Mouse (Mus musculus) MEL (cell line): ENCODE data around the gene Cmklr1. TPM values are rescaled to one million over a fixed set of nuclear protein-coding genes. Genes with fewer than 3 reads are reported as not detected.

Source experiments
- DNase-seq: peaks from one replicate; pipeline ENCODE4 v3.0.0; 2011; ENCODE audit warnings: low read depth, low spot score
- H3K27ac ChIP-seq: 2 replicates; pipeline ENCODE4 v1.5.1; 2012; ENCODE audit warnings: low read depth, mild to moderate bottlenecking, control low read depth, low read length, moderate library complexity; ENCODE audit not compliant: control insufficient read depth
- H3K27me3 ChIP-seq, 2 experiments: fragments of 150-350 bp in 1 of 2; sonication (generic) in 1 of 2; 2 replicates each; pipeline ENCODE4 v1.6.1; 2012; ENCODE audit warnings: low read length in 2 of 2, mild to moderate bottlenecking in 2 of 2, improper control_type of control experiment in 1 of 2, moderate library complexity in 1 of 2; ENCODE audit not compliant: insufficient read depth in 2 of 2, control insufficient read depth in 1 of 2
- H3K36me3 ChIP-seq, 2 experiments: 2 replicates each; pipeline ENCODE4 v1.6.1; 2012 to 2014; ENCODE audit warnings: low read length in 2 of 2, improper control_type of control experiment in 1 of 2, inconsistent platforms in 1 of 2, mild to moderate bottlenecking in 1 of 2; ENCODE audit not compliant: insufficient read depth in 2 of 2, control insufficient read depth in 1 of 2
- H3K4me1 ChIP-seq, 2 experiments: fragments of 150-350 bp in 1 of 2; sonication (generic) in 1 of 2; 2 replicates each; pipeline ENCODE4 v1.6.1; 2012; ENCODE audit warnings: low read length in 2 of 2, improper control_type of control experiment in 1 of 2, mild to moderate bottlenecking in 1 of 2; ENCODE audit not compliant: insufficient read depth in 2 of 2, control insufficient read depth in 1 of 2
- H3K4me3 ChIP-seq, 2 experiments: fragments of 150-350 bp in 1 of 2; sonication (generic) in 1 of 2; 2 replicates each; pipeline ENCODE4 v1.5.1; 2012; ENCODE audit warnings: low read depth in 2 of 2, low read length in 2 of 2, mild to moderate bottlenecking in 2 of 2, moderate library complexity in 2 of 2, control low read depth in 1 of 2, improper control_type of control experiment in 1 of 2; ENCODE audit not compliant: control insufficient read depth in 1 of 2, insufficient read depth in 1 of 2
- H3K79me2 ChIP-seq: 2 replicates; pipeline ENCODE4 v1.6.1; 2012; ENCODE audit warnings: mild to moderate bottlenecking, low read length, moderate library complexity; ENCODE audit not compliant: control insufficient read depth, poor library complexity, insufficient read depth
- H3K9ac ChIP-seq: 2 replicates; pipeline ENCODE4 v1.6.1; 2012; ENCODE audit warnings: low read depth, mild to moderate bottlenecking, control low read depth, low read length, moderate library complexity; ENCODE audit not compliant: control insufficient read depth, poor library complexity, severe bottlenecking
- H3K9me3 ChIP-seq: fragments of 150-350 bp; sonication (generic); replicated peaks from 2 replicates; pipeline ENCODE4 v1.6.1; 2012; ENCODE audit warnings: mild to moderate bottlenecking, low read length, improper control_type of control experiment, moderate library complexity; ENCODE audit not compliant: insufficient read depth
- BHLHE40 ChIP-seq: IDR thresholded peaks from 2 replicates; pipeline ENCODE4 v1.6.1; 2012; ENCODE audit warnings: low read depth, mild to moderate bottlenecking, inconsistent platforms, low read length, improper control_type of control experiment, borderline replicate concordance
- CHD1 ChIP-seq: IDR thresholded peaks from 2 replicates; pipeline ENCODE4 v1.6.1; 2012; ENCODE audit warnings: low read depth, mild to moderate bottlenecking, inconsistent platforms, low read length, improper control_type of control experiment
- ETS1 ChIP-seq: IDR thresholded peaks from 2 replicates; pipeline ENCODE4 v1.6.1; 2012; ENCODE audit warnings: low read depth, mild to moderate bottlenecking, inconsistent platforms, low read length, improper control_type of control experiment, moderate library complexity
- GABPA ChIP-seq: IDR thresholded peaks from 2 replicates; pipeline ENCODE4 v1.6.1; 2012; ENCODE audit warnings: low read depth, mild to moderate bottlenecking, inconsistent platforms, low read length, improper control_type of control experiment, moderate library complexity
- MAX ChIP-seq: IDR thresholded peaks from 2 replicates; pipeline ENCODE4 v1.6.1; 2011; ENCODE audit warnings: low read length, improper control_type of control experiment
- MEF2A ChIP-seq: IDR thresholded peaks from 2 replicates; pipeline ENCODE4 v1.6.1; 2014; ENCODE audit warnings: low read depth, mild to moderate bottlenecking, inconsistent platforms, low read length, improper control_type of control experiment; ENCODE audit not compliant: poor library complexity, insufficient replicate concordance, severe bottlenecking; ENCODE audit errors: extremely low read depth
- MYC ChIP-seq: IDR thresholded peaks from 2 replicates; pipeline ENCODE4 v1.6.1; 2011; ENCODE audit warnings: low read depth, mild to moderate bottlenecking, low read length, improper control_type of control experiment, moderate library complexity
- NELFE ChIP-seq: IDR thresholded peaks from 2 replicates; pipeline ENCODE4 v1.6.1; 2011; ENCODE audit warnings: low read depth, low read length, improper control_type of control experiment
- NRF1 ChIP-seq: IDR thresholded peaks from 2 replicates; pipeline ENCODE4 v1.6.1; 2014; ENCODE audit warnings: low read depth, mild to moderate bottlenecking, inconsistent platforms, low read length, improper control_type of control experiment, moderate library complexity; ENCODE audit not compliant: poor library complexity, insufficient read depth, severe bottlenecking
- POLR2A ChIP-seq, 2 experiments: IDR thresholded peaks; 2 replicates each; pipeline ENCODE4 v1.6.1; 2011 to 2012; ENCODE audit warnings: low read length in 2 of 2, mild to moderate bottlenecking in 2 of 2, control low read depth in 1 of 2, improper control_type of control experiment in 1 of 2, low read depth in 1 of 2, moderate library complexity in 1 of 2; ENCODE audit not compliant: control insufficient read depth in 1 of 2, insufficient read depth in 1 of 2, poor library complexity in 1 of 2
- POLR2AphosphoS2 ChIP-seq: IDR thresholded peaks from 2 replicates; pipeline ENCODE4 v1.6.1; 2011; ENCODE audit warnings: low read length, improper control_type of control experiment
- POLR2AphosphoS5 ChIP-seq: IDR thresholded peaks from 2 replicates; pipeline ENCODE4 v1.6.1; 2012; ENCODE audit warnings: low read depth, borderline replicate concordance, mild to moderate bottlenecking, inconsistent platforms, low read length, moderate library complexity, mixed read lengths
- SIN3A ChIP-seq: IDR thresholded peaks from 2 replicates; pipeline ENCODE4 v1.6.1; 2012; ENCODE audit warnings: low read length, improper control_type of control experiment, inconsistent platforms
- TAL1 ChIP-seq: IDR thresholded peaks from 2 replicates; pipeline ENCODE4 v1.6.1; 2012; ENCODE audit warnings: mild to moderate bottlenecking, inconsistent platforms, low read length, moderate library complexity, mixed read lengths
- UBTF ChIP-seq: IDR thresholded peaks from 2 replicates; pipeline ENCODE4 v1.6.1; 2012; ENCODE audit warnings: low read depth, mild to moderate bottlenecking, inconsistent platforms, low read length, improper control_type of control experiment, moderate library complexity, borderline replicate concordance; ENCODE audit not compliant: insufficient read depth
- ZMIZ1 ChIP-seq: IDR thresholded peaks from 2 replicates; pipeline ENCODE4 v1.6.1; 2012; ENCODE audit warnings: low read depth, mild to moderate bottlenecking, inconsistent platforms, low read length, improper control_type of control experiment, moderate library complexity
- ZNF384 ChIP-seq: IDR thresholded peaks from 2 replicates; pipeline ENCODE4 v1.6.1; 2012; ENCODE audit warnings: low read depth, mild to moderate bottlenecking, inconsistent platforms, low read length, improper control_type of control experiment
- polyA plus RNA-seq, 2 experiments: library from polyadenylated mRNA; stranded (reverse) in 1 of 2; unstranded in 1 of 2; fragments of >175 nt in 1 of 2; fragments of >200 nt in 1 of 2; gene quantifications; 2 replicates each; pipeline versions ENCODE4 v1.2.1 to v1.2.4; 2012; ENCODE audit warnings: low replicate concordance in 2 of 2, low read depth in 1 of 2; ENCODE audit not compliant: insufficient read length in 2 of 2, insufficient read depth in 1 of 2, missing spikeins in 1 of 2
- total RNA-seq: library from RNA; depleted of rRNA; stranded (reverse); fragments of 300-350 nt; gene quantifications from 2 replicates; pipeline ENCODE4 v1.2.3, GENCODE M21; 2012

Cmklr1 gene
- total and polyA plus RNA-seq, 3 experiments = not detected

GRCm38 (mm10) chr5:113670597-113670996 lies 20.4 kb upstream of the Cmklr1 start:
- H3K27ac ChIP-seq = no peak overlapping the region
- H3K4me1 ChIP-seq = no peaks in the 10 kb centered on the region
- H3K36me3 ChIP-seq = no peaks in the 10 kb centered on the region
- no peak overlapping the region for H3K9ac ChIP-seq
- no peaks in the 10 kb centered on the region for H3K9me3 ChIP-seq
- TF ChIP-seq NELFE = no peak
- no peak for TF ChIP-seq NRF1
- TF ChIP-seq MEF2A = no peak
- TF ChIP-seq POLR2A (IDR thresholded peaks at IDR 0.05; ENCODE audit: control insufficient read depth in 1 of 2, insufficient read depth in 1 of 2, low read depth in 1 of 2, low read length in 2 of 2, poor library complexity in 1 of 2) = no peak
- TF ChIP-seq UBTF = no peak
- TF ChIP-seq MAX = no peak
- no peak for TF ChIP-seq BHLHE40
- no peak for TF ChIP-seq ETS1
- TF ChIP-seq POLR2AphosphoS5 = no peak
- no peak for TF ChIP-seq GABPA
- no peak for TF ChIP-seq SIN3A
- TF ChIP-seq ZNF384 = no peak
- TF ChIP-seq POLR2AphosphoS2 = no peak
- TF ChIP-seq, all 39 proteins: peak for 0
- no peaks in the 10 kb centered on the region for H3K79me2 ChIP-seq
- no peaks in the 10 kb centered on the region for H3K27me3 ChIP-seq
- no peak for DNase-seq
- H3K4me3 ChIP-seq = no peak overlapping the region

GRCm38 (mm10) chr5:113670110-113670509 lies 19.9 kb upstream of the Cmklr1 start:
- DNase-seq = no peak

More at GRCm38 (mm10) chr5:113670110-113670509, 19.9 kb upstream of the Cmklr1 start:
- Histone ChIP-seq H3K4me3 (no peak overlapping the region), H3K4me1 (no peaks in the 10 kb centered on the region), H3K9me3 (no peaks in the 10 kb centered on the region), H3K9ac (no peak overlapping the region), H3K27ac (no peak overlapping the region), H3K79me2 (no peaks in the 10 kb centered on the region), H3K36me3 (no peaks in the 10 kb centered on the region), H3K27me3 (no peaks in the 10 kb centered on the region)
- no peak for TF ChIP-seq CHD1
- no peak for TF ChIP-seq MYC
- TF ChIP-seq ZMIZ1 = no peak
- no peak for TF ChIP-seq TAL1
- TF ChIP-seq GABPA = no peak
- no peak for TF ChIP-seq POLR2AphosphoS5
